Mouse (Mus musculus) hindbrain, embryonic 13.5 days (tissue): ENCODE measurements at regions not wholly inside any gene's neighbourhood (a gene's known extent, or its start where the extent isn't known, plus 50 kb on each side); places are given as distances from the start of the nearest gene placed in this dataset.

Experiments
- ATAC-seq: fragments of 200-750 bp; cut with Nextera tagmentation; 2 replicates; pipeline ENCODE4 v1.8.0; 2017; ENCODE audit warnings: moderate TSS enrichment; ENCODE audit not compliant: low FRiP score
- H3K27ac ChIP-seq: fragments of 300-500 bp; sonication (generic); 2 replicates; pipeline ENCODE4 v1.5.1; 2015; ENCODE audit warnings: inconsistent platforms, mild to moderate bottlenecking, moderate library complexity
- H3K27me3 ChIP-seq: fragments of 300-500 bp; sonication (generic); 2 replicates; pipeline ENCODE4 v1.6.1; 2015; ENCODE audit warnings: mild to moderate bottlenecking, inconsistent platforms
- H3K36me3 ChIP-seq: fragments of 300-500 bp; sonication (generic); 2 replicates; pipeline ENCODE4 v1.6.1; 2015; ENCODE audit warnings: mild to moderate bottlenecking, inconsistent platforms
- H3K4me1 ChIP-seq: fragments of 300-500 bp; sonication (generic); replicated peaks from 2 replicates; pipeline ENCODE4 v1.6.1; 2015; ENCODE audit warnings: inconsistent platforms
- H3K4me2 ChIP-seq: fragments of 300-500 bp; sonication (generic); 2 replicates; pipeline ENCODE4 v1.6.1; 2015; ENCODE audit warnings: inconsistent platforms, mild to moderate bottlenecking, moderate library complexity
- H3K4me3 ChIP-seq: fragments of 300-500 bp; sonication (generic); 2 replicates; pipeline ENCODE4 v1.5.1; 2015; ENCODE audit warnings: mild to moderate bottlenecking, inconsistent platforms
- H3K9ac ChIP-seq: fragments of 300-500 bp; sonication (generic); 2 replicates; pipeline ENCODE4 v1.6.1; 2015; ENCODE audit warnings: mild to moderate bottlenecking, inconsistent platforms
- H3K9me3 ChIP-seq: fragments of 300-500 bp; sonication (generic); 2 replicates; pipeline ENCODE4 v1.6.1; 2016; ENCODE audit warnings: inconsistent platforms
- WGBS: fragments of 180-500 bp; shearing (Covaris S2); methylation state at CpG from one replicate; pipeline ENCODE4 v1.1.7; 2015; 5-methylcytosine and 5-hydroxymethylcytosine counted together

DNA sequence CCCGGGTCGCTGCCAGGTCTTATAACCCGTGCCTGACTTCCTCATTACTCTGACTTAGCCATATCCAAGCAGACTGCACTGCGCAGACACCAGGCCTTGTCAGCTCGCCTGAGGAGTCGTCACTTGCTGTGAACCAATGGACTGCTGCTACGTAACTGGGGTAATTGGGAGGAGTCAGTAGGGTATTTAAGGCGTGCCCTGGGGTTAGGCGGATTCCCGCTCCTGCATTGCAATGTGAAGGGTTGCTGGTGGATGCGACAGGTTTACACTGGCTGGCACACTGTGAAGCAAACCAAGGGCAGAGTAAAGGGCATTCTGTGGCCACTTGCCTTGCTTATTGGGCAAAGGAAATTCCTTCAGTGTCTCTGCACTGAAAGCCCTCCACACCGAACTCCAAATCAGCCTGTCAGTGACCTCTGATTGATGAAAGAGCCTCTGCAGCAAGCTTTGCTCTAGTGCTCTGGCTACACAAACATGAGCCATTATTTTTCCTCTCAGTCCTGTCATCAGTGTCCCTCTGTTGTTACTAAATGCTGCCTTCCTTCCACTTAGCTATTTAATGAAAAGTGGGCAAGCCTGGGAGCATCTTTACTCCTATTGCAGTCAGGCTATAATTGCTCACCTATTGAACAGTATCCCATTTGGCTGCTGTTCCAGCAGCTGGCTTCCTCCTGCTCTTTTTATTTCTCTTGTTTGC, 51.7 kb downstream of the Cypt12 start:
- 0 out of 2 replicates have a peak, but pooled peaks cover 5% of the 10 kb centered on the region for H3K4me1 ChIP-seq
- ATAC-seq = peak; percentile 54; the same call in 1 of the 2 replicates

More for the DNA sequence above, 51.7 kb downstream of the Cypt12 start:
- Histone ChIP-seq H3K9ac (no peak overlapping the region), H3K4me3 (no peak overlapping the region), H3K4me2 (no peak overlapping the region), H3K27ac (0 out of 2 replicates have a peak overlapping the region, but pooled peaks have one; percentile 3), H3K27me3 (no peaks in the 10 kb centered on the region), H3K9me3 (no peaks in the 10 kb centered on the region), H3K36me3 (no peaks in the 10 kb centered on the region)
- WGBS = 67% methylated on average over 12 of the region's 12 CpGs
